Mouse (Mus musculus) myocyte (in vitro differentiated cells): Measurements from ENCODE around the gene Cpne5.

ENCODE experiments used
- CEBPB ChIP-seq: IDR thresholded peaks from 2 replicates; pipeline ENCODE4 v1.6.1; 2011; ENCODE audit warnings: mild to moderate bottlenecking, moderate library complexity; ENCODE audit not compliant: poor library complexity, insufficient read depth, severe bottlenecking
- MAX ChIP-seq: IDR thresholded peaks from one replicate; pipeline ENCODE4 v1.6.1; 2011; ENCODE audit warnings: low read depth, mild to moderate bottlenecking, control low read depth
- MYOD1 ChIP-seq, 3 experiments: IDR thresholded peaks; one replicate each; pipeline ENCODE4 v1.6.1; 2011; ENCODE audit warnings: control low read depth in 2 of 3, low read depth in 2 of 3, mild to moderate bottlenecking in 2 of 3, moderate library complexity in 1 of 3; ENCODE audit not compliant: insufficient read length in 2 of 3, control insufficient read depth in 1 of 3
- MYOG ChIP-seq, 3 experiments: IDR thresholded peaks; one replicate each; pipeline ENCODE4 v1.6.1; 2011; ENCODE audit warnings: control low read depth in 2 of 3, low read depth in 2 of 3, mild to moderate bottlenecking in 2 of 3; ENCODE audit not compliant: insufficient read length in 2 of 3, control insufficient read depth in 1 of 3, insufficient read depth in 1 of 3
- POLR2A ChIP-seq: IDR thresholded peaks from one replicate; pipeline ENCODE4 v1.6.1; 2011; ENCODE audit warnings: low read depth, mild to moderate bottlenecking, control low read depth, moderate library complexity; ENCODE audit not compliant: insufficient read length
- USF1 ChIP-seq: IDR thresholded peaks from one replicate; pipeline ENCODE4 v1.6.1; 2011; ENCODE audit warnings: low read depth, mild to moderate bottlenecking, control low read depth, moderate library complexity

- TF ChIP-seq USF1 (no peak), POLR2A (no peak), MYOD1 (IDR thresholded peaks at IDR 0.05; ENCODE audit: control insufficient read depth in 1 of 3, insufficient read length in 2 of 3, low read depth in 2 of 3) (no peak), CEBPB (no peak), MAX (no peak), MYOG (IDR thresholded peaks at IDR 0.05; ENCODE audit: control insufficient read depth in 1 of 3, insufficient read depth in 1 of 3, insufficient read length in 2 of 3, low read depth in 2 of 3) (no peak)
These were observed 64.8 kb downstream of the Cpne5 start for GRCm38 (mm10) chr17:29173165-29173564.
